Mouse (Mus musculus): ENCODE results near the gene Car3.

The Car3 gene

DNA sequence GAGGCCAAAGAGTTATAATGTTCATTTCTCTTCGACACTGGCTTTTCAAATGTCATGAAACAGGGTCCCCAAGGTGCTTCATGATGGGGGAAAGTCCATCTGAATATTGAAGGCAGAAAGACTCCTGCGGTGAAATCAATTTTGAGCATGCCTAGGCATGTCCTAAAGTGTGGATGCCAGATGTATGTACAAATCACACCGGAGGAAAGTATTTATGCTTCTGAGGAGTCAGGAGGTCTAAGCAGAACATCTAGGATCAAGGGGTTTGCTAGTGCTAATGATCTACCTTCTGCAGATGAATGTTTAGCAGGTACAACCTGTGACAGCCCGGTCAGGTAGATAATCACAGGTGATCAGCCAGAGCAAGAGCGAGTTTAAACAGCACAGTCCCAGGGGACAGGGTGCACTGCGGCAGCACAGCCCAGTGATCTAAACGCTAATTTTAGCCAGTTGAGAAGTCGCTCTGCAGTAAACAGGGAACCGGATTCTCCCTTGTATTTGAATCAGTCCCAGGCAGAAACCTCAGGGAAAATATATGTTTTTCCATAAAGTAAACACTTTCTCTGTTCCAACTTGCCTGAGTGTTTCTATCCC lies 13.1 kb downstream of the Car3 start:
- no peak for DNase-seq

DNA sequence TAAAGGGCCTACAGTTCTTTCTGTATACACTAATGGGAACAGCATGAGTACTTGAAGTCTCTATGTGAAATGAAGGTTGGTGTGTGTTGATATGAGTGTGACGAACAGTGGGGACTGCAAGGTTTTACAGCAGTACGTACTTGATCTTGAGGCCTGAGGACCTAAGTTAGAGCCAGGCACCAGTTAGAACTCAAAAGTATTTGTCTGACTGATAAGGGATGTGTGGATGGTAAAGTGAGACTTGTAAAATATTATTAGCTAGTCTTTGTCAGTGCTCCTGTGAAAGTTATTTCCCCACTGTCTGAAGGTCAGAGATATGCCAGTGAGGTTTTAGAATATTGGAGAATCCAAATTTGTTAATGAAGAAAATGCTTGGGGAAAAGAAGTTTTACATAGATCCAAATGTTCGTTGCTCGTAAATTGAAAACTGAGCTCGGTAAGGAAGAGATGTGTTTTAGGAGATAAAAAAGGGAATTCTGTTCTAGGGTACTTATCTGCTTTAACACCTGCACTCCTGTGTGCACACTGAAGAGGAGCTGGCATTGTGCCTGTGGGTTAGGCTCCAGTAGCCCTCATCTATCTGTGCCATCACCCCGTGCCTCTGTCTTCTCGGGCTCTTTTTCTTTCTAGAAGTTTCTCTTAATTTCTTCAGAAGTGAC lies 14.1 kb downstream of the Car3 start:
- DNase-seq = no peak

DNA sequence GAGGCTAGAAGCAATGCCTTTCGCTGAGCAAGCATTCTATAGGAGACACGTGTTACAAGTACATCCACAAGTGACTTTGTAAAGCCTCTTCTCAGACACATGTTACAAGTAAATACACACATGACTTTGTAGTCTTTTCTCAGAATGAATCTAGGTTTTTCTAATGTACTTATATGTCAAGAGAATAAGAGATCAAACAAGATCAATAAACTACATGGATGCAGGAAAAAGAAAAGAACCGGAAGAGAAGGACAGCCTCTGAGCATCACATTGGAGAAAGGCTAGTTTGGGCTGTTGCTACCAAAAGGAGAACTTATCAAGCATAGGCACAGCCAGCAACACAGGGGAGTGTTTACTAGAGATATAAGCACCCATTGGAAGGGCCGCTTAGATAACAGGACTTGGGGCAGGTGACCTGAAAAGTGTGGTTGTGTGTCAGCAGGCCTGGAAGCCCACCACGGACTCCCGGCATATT lies 15.5 kb downstream of the Car3 start:
- no peak for DNase-seq

DNA sequence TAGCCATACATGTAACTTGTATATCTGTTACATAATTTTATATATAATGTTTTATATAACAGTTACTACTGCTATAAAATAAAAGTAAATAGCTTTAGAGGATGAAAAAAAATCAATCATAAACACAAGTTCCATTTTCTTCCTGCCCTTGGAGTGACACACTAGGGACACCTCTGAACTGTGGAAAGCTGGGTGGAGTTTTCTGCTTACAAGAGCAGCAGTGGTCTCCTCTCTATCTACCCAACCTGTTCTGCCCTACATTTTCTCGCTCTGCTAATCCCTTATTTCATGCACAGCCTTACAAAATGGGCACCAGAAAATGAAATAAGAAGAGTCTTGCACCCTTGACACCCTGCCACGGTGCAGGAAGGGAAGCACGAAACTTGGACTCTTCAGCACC lies 16.0 kb downstream of the Car3 start:
- DNase-seq = no peak

DNA sequence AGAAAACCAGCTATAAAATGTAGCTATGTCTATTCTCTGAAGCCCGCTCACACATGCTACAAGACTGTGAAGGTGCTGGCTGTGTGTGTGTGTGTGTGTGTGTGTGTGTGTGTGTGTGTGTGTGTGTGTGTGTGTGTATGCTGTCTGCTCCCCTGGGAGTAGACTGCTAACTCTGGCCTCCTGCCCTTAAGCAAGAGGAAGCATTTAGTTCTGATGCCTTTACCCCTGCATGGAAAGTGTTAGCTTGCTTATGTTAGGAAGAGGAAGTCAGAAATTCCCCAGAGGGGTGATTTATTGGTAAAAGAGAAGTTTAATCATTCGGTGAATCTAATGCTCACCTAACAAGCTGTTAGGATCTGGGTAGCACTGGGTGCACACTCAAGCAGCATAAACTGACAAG lies 17.0 kb downstream of the Car3 start:
- no peak for DNase-seq

DNA sequence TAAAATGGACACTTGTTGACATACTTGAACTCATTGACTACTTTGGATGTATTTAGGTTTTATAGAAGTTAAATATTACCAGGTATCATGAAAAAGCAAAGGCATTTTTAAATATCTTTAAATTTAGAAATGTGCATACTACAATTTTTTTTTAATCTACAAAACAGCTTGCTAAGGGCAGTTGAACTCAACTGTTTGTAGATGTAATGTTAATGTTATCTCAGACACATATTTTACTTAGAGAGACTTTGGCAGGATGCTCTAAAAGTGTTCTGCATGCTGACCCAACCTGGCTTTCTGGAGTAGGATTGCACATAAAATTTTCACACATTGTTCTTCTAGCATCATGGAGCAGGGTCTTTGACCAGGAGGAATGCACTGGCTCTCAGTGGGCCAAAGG lies 18.7 kb downstream of the Car3 start:
- no peak for DNase-seq

DNA sequence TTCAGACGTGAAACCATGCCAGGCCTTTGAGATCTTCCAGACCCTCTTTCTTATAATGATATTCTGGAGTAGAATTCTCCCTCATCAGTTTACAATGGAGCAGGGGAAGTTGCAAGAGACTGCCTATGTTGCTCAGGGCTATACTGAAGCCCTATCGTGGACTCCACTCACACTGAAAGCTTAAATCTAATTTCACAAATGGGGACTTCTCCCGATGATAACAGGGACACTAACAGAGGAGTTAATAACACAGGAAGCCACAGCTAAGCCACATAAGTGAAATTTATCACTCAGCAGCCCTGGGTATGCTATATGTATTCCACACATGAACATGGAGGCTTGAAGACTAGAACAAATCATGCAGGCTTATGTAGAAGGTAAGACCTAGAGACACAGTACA lies 19.4 kb downstream of the Car3 start:
- DNase-seq = no peak

DNA sequence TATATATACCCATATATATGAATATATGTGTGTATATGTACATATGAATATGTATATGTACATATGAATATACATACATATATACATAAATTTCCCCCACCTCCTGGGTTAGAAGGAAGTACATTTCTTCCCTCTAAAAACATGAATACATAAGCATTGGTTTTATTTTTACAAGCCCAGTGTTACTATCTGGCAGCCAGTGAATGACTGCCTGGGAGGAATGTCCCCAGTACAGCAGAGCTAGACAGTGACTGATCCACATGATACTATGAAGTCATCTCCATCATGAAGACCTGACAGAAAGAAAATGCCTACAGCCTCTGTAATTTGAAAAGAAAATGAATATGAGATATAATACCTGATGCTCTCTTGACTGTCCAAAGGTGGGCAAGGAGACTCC lies 21.5 kb downstream of the Car3 start:
- DNase-seq = no peak

DNA sequence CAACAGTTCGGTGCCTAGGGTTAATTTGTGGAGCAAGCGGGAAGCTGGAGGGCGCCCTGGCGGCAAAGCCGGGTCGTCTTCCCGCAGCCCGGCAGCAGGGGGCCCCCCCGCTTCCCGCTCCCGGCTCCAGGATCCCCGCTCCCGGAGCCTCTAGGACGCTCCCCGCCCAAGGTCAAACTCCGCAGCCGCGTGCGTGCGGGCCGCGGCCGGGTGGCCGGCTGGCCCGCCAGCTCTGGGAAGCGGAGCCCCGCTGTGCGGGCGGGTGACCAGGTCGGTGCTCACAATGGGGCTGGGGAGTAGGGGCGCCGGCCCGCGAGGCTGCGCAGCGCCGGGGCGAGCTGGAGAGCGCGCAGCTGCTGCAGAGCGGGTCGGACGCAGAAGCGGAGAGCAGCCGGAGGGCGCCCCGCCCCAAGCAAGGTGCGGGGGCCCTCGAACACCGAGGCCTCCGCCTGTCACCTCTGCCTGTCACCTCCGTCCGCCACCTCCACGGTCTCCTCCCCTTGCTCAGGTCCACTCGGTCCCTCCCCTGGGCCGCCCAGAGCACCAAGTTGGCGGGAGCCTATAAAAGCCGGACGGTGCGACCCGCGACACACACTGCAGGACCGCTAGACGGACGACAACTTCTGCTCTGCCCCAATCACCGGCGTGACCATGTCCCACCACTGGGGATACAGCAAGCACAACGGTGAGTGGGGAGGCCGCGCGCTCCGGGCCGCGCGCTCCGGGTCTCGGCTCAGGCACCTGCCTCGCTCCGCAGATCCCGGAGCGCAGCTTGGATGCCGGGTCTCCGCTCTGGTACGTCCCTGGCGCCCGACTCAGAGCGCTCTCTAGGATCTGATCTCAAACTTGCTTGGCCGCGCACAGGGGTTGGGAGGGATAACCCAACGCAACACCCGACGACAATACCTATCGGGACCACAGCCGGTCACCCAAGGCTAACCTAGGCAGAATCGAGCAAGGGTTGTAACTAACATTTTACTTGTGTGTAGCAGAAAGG lies 23.1 kb downstream of the Car3 start, which contains the start of gene Car2:
Gene Car2 (plus strand): TSS at position 172 of the 997 bp plus-strand sequence.
- peak; percentile 58 for DNase-seq

DNA sequence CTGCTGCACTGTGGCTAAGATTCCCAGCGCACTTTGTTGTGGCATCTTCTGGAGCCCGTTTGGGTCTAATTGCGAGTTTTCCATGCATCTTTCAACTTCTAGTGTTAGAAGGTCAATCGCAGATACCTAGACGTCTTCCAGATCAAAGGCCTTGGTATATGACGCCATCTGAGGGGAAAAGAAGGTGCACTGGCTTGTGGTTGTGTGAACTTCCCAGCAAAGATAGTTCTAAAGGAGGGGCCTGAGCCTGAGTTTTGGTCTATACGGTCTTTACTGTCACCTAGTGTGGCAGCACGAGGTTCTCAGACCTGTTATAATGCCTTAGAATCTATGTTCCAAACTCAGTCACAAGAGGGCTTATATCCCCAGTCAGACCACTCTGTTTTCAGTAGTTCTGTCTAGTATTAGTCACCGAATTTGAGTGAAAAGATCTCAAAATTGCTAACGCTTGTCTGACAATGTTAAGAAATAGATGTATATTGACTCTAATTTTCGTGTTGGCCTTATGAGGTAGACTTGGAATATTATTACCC lies 23.9 kb downstream of the Car3 start:
- DNase-seq = no peak

DNA sequence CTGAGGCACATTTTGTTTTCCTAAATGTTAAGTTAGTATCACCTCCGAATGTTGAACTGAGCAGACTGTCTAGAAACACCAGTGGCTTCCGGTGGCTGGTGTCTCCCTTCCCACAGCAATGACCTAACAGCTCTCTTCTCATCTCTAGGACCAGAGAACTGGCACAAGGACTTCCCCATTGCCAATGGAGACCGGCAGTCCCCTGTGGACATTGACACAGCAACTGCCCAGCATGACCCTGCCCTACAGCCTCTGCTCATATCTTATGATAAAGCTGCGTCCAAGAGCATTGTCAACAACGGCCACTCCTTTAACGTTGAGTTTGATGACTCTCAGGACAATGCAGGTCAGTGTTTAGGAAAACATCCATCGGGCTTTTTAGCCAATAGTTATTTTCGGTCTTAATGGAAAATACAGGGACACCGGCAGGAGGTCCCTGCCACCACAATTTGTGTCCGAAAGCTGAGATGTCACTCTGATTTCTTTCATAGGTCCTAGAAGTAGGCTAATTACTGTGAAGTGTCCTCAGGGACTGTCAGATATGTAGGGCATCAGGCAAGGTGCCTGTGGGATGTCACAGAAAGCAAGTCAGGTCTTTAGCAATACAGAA lies 24.5 kb downstream of the Car3 start:
- DNase-seq = peak; percentile 24

DNA sequence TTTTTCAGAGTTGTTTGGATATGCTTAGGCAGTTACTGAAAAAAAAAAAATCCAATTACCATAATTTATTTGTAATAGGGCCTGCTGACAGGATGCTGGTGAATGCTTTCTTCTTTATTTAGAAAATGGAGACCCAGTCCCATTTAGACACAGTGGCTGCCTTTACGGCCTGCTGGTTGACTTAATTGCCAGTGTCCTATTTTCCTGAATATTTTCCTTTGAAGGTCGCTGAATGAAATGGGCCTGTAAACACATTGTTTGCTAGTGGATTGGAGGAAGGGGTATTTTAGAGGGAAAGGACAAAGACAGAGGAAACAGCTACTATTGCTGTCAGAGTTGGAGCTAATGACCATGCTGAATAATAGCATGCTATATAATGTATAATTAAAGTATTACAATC lies 25.2 kb downstream of the Car3 start:
- no peak for DNase-seq

DNA sequence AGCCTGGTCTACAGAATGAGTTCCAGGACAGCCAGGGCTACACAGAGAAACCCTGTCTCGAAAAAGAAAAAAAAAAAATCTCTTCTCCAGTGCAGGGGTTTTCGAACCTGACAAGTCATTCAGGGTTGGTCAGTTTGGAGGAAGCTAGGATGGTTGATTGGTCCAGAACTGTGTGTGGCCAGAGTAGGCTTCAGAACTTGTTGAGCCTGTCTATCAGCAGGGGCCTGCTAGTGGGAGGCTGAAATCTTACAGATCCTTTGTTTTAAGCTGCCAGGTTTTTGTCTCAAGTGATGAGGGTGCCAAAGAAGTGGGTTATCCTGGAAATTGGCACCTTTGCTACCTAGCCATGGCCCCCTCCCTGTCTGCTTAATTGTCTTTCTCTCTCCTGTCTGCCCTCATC lies 25.8 kb downstream of the Car3 start:
- DNase-seq = no peak

DNA sequence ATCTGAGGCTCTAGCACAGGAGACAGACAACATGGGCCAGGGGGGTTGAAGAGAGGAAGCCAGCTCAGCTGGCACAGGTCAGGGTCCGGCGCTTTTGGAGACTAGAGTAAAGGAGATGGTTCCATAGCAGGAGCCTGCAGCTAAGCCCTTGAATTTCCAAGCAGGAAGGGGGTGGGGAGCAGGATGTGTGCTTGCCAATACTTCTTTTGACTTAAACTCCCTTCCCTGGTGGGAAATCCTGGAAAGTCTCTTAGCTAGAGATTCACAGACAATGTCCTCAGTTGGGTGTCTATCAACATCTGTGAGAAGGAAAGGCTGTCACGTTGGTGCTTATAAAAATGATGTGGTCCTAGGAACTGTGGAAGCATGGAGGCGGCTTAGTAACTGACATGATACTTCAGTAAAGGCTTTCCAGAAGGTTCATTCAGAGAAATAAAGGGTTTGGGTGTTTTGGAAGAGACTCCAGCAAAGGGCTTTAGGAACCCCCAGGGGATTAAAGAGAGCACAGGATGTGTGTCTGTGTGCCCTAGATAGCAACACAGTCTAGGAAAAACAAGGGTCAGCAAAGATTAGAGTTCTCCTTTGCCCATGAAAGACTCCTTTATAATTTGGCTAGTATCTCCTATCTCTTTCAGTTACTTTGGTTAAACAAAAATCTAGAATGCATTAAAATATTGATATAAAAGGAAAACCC lies 26.6 kb downstream of the Car3 start:
- DNase-seq = no peak

DNA sequence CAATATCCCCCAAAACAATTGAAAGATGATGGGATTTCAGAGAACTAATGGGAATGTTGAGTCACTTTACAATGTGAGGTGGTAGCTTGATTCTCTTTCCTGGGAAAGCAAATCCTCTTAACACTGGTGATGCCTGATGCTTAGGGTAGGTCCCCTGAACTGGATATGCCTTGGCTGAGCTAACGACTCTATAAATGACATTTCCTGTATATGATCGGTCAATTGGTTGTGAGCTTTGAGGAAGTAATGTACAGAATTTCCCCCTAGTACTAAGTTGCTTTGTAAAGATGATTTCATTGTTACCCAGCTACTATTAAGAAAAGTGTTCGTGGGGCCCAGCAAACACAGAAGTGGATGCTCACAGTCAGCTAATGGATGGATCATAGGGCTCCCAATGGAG lies 29.7 kb downstream of the Car3 start:
- no peak for DNase-seq

DNA sequence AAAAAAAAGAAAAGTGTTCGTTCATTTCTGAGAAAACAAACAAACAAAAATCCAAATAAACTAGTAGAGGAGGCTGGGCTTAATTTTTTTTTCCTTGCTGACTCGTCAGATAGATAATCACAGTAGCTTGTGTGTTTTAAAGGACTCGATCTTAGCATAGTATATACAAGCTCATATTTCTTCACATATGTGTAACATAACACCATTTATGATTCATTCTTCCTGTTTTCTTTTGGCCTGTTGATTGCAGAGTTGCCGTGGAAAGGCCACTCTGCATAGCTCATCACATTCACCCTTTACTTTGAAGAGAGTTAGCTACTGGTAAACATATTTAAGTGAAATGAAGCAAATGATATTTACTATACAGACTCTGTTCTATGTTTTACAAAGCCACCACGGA lies 30.4 kb downstream of the Car3 start:
- no peak for DNase-seq

DNA sequence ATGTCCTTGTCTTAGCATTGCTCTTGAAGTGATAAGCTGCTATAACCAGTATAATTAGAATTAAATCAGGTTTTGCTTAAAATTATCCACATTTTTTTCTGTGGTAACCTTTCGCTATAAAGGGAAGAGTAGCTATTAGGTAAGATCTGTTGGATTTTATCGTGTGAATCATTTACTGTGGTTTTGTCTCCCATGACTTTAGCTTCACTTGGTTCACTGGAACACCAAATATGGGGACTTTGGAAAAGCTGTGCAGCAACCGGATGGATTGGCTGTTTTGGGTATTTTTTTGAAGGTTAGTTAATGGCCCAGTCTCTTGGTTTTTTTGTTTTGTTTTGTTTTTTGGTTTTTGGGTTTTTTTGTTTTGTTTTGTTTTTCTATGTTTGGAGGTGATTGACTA lies 32.0 kb downstream of the Car3 start:
- DNase-seq = no peak

DNA sequence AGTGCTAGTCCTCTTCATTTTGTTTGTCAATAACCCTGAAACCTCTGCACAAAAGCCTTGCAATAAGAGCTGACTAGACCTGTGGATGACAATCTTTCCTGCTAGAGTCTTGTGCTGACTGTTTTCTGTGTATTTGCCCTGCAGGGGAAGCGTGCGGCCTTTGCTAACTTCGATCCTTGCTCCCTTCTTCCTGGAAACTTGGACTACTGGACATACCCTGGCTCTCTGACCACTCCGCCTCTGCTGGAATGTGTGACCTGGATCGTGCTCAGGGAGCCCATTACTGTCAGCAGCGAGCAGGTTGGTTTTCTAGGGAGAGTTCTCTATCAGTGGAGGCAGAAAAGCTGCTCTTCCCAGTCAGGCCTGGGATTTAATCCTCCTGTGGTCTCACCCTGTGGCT lies 34.5 kb downstream of the Car3 start:
- no peak for DNase-seq

DNA sequence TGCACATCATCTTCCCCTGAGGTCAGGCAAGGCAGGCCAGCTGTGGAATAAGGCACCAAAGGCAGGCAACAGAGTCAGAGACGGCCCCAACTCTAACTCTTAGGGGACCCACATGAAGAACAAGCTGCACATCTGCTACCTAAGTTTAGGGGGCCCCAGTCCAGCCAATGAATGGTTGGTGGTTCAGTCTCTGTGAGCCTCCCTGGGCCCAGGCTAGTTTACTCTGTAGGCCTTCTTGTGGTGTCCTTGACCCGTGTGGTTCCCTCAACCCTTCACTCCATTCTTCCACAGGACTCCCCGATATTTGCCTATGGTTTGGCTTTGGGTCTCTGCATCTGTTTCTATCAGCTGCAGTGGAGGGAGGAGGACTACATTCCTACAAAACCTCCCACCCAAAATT lies 40.1 kb downstream of the Car3 start:
- DNase-seq = no peak

DNA sequence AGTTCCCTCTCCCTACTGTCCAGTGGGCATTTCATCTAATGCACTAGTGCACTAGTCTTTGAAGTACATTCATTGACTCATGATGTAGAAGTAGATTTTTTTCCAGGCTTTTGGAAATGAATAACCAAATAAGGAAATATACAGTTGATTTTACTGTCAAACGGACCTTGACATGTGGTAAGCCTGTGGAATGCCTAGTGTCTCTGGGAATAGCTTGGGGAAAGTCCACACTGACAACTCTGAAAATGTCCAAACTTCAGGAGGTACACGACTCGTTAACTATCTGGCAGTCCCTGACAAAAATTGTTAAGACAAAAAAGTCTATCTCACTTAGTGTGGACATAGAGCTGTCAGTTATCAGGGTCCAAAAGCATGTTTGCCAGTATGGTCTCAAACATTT lies 40.9 kb downstream of the Car3 start:
- no peak for DNase-seq

DNA sequence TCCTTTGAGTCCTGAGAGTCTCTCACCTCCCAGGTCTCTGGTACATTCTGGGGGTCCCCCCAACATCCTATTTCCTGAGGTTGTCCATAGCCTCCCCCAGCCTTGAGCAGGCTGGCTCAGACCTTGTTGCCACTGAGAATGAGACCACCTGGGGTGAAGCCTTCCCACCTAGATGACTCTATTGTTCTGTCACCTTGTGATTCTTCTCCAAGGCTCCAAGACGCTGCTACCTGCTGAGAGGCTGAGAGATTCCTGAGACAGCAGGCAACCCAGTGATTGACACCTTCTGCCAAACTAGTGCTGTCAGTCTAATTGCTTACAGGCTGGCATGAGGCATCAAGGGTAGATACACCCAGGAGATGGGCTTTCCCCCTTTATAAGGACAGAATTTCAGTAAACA lies 44.0 kb downstream of the Car3 start:
- no peak for DNase-seq

DNA sequence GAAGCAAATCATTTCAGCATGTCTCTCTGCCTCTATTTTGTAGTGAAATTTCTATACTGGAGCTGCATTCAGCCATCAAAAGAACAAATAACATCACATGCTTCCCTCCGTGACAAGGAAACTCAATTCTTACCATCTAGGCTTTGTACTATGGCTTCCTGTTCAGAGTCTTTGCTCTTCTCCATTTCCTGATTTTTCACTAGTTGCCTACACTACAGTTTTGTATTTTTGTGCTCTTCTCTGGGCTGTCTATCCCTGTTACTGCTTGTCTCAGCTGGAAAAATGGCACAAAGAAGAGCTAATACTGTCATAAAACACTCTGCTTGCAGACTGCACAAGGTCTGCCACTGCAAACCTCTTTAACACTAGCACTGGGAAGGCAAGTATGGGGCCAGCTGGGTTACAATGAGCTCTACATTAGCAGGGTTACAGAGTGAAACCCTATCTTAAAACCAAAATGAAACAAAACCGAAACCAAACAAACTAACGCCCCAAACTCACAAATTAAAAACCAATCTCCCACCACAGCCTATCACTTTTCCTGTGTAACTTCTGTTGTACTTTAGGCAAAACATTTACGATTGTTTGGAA lies 48.8 kb downstream of the Car3 start:
- no peak for DNase-seq

Data from cerebellum, adult 9-10 months (tissue).